Mouse (Mus musculus) gastrocnemius, postnatal 36 days (tissue): ENCODE measurements around the gene Otulin. TPM values are rescaled to one million over a fixed set of nuclear protein-coding genes. Genes with fewer than 3 reads are reported as not detected.

Source experiments
- DNase-seq, 2 experiments: peaks; one replicate each; pipeline ENCODE4 v3.0.0; 2022
- intact Hi-C: fragments of 180-260 bp; cut with DNase I; formaldehyde crosslinking; loops from one replicate; pipeline ENCODE4 v1.15.1; 2025
- total RNA-seq, 2 experiments: library from RNA; stranded (reverse); gene quantifications; 2 replicates each; pipeline ENCODE4 v1.2.3; 2021

Gene Otulin
- total RNA-seq, 2 experiments from 2014 or later, result 17.7 to 20.7 TPM

- DNase-seq, result no peak
- intact Hi-C loops, result no loop called here
These were observed 100.5 kb downstream of the Otulin start for GRCm38 (mm10) chr15:27530023-27530422.

GRCm38 (mm10) chr15:27528896-27529295 lies 101.6 kb downstream of the Otulin start:
- intact Hi-C loops, result no loop called here
- no peak for DNase-seq

GRCm38 (mm10) chr15:27525233-27526005 lies 105.1 kb downstream of the Otulin start:
- intact Hi-C loops, result no loop called here

GRCm38 (mm10) chr15:27519857-27520256 lies 110.6 kb downstream of the Otulin start:
- intact Hi-C loops, result no loop called here
- no peak for DNase-seq

More at GRCm38 (mm10) chr15:27525233-27526005, 105.1 kb downstream of the Otulin start:
- DNase-seq, result peak in 1 of 2 experiments; percentile 18

GRCm38 (mm10) chr15:27518026-27518425 lies 112.5 kb downstream of the Otulin start:
- DNase-seq, result no peak
- intact Hi-C loops, result no loop called here

- intact Hi-C loops, result no loop called here
- no peak for DNase-seq
These were observed 113.6 kb downstream of the Otulin start for GRCm38 (mm10) chr15:27516927-27517326.

GRCm38 (mm10) chr15:27508982-27509381 lies 121.5 kb downstream of the Otulin start:
- no peak for DNase-seq
- intact Hi-C loops, result no loop called here

- DNase-seq, result no peak
- intact Hi-C loops, result no loop called here
These were observed 122.3 kb downstream of the Otulin start for GRCm38 (mm10) chr15:27508169-27508568.

GRCm38 (mm10) chr15:27506893-27507596 lies 123.4 kb downstream of the Otulin start:
- intact Hi-C loops, result no loop called here

GRCm38 (mm10) chr15:27506127-27506886 lies 124.2 kb downstream of the Otulin start:
- intact Hi-C loops, result no loop called here
- DNase-seq, result no peak

More at GRCm38 (mm10) chr15:27506893-27507596, 123.4 kb downstream of the Otulin start:
- DNase-seq, result no peak

GRCm38 (mm10) chr15:27503801-27504730 lies 126.4 kb downstream of the Otulin start:
- intact Hi-C loops, result loop anchor here (5.0 kb wide), 1 partner anchor 37 kb away; the partner anchor contains the start of gene Ank
- no peak for DNase-seq

GRCm38 (mm10) chr15:27503221-27503620 lies 127.3 kb downstream of the Otulin start:
- intact Hi-C loops, result loop anchor here (5.0 kb wide), 1 partner anchor 36 kb away; the partner anchor contains the start of gene Ank
- DNase-seq, result no peak

GRCm38 (mm10) chr15:27502338-27502737 lies 128.2 kb downstream of the Otulin start:
- intact Hi-C loops, result loop anchor here (5.0 kb wide), 1 partner anchor 35 kb away; the partner anchor contains the start of gene Ank
- no peak for DNase-seq

- intact Hi-C loops, result loop anchor here (5.0 kb wide), 1 partner anchor 33 kb away; the partner anchor contains the start of gene Ank
- DNase-seq, result no peak
These were observed 130.1 kb downstream of the Otulin start for GRCm38 (mm10) chr15:27500390-27500789.

GRCm38 (mm10) chr15:27498078-27498477 lies 132.4 kb downstream of the Otulin start:
- intact Hi-C loops, result no loop called here

GRCm38 (mm10) chr15:27497300-27497997 lies 133.0 kb downstream of the Otulin start:
- intact Hi-C loops, result no loop called here
- DNase-seq, result no peak

More at GRCm38 (mm10) chr15:27498078-27498477, 132.4 kb downstream of the Otulin start:
- DNase-seq, result no peak

- intact Hi-C loops, result no loop called here
These were observed 133.7 kb downstream of the Otulin start for GRCm38 (mm10) chr15:27496596-27497299.

GRCm38 (mm10) chr15:27495981-27496401 lies 134.5 kb downstream of the Otulin start:
- intact Hi-C loops, result no loop called here
- DNase-seq, result no peak

More at GRCm38 (mm10) chr15:27496596-27497299, 133.7 kb downstream of the Otulin start:
- DNase-seq, result no peak
